9 mouse cellular contexts compared by ENCODE assay signal in the genomic region with DNA sequence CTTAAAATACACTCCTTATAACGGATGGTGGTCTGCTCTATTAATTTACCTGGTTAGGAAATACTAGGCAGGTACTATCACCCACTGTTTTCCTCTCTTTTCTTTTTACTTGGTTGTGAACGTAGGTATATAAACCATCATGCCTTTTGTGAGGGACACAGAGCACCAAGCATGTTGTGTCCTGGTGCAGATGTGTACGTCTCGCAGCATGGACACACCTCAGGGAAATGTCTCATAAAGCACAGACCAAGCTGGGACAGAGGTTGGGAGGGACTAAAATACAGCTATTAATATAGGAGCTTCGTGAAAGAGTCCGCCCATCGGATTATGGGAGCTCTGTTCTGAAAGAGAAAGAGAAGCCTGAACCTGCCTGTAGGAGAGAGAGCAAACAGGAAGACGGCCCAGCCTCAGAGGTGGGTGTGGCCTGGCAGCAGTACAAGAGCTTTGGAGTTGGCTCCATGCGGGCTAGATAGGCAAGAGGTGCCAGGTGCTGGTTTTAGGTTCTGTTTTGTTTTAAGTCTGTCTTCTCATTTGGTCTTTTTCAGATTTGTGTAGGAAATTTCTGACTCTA. TPM values are rescaled to one million over a fixed set of nuclear protein-coding genes. Genes with fewer than 3 reads are reported as not detected.
DNase-seq lines count a peak whose midpoint lies in the region; ATAC-seq and TF ChIP-seq lines count a peak whose summit lies in the region.
"Had no signal": no experiment of that assay in that cellular context is flagged by ENCODE, and none has a peak within 500 bp of the region (broad histone marks: within the 10 kb centered on the region; RNA-seq: fewer than 3 reads in every experiment).

No protein-coding gene starts in this region.

- no peaks in the 10 kb centered on the region for H3K36me3 ChIP-seq in heart, embryonic 15.5 days
- H3K36me3 ChIP-seq in liver, embryonic 14.5 days (replicated peaks; ENCODE audit: control insufficient read depth, insufficient read depth, low read depth) = no peaks in the 10 kb centered on the region

- TF ChIP-seq CTCF in brain, embryonic 14.5 days (IDR thresholded peaks at IDR 0.05; ENCODE audit: borderline replicate concordance, extremely low read depth, insufficient read depth, insufficient read length) = no peak
- TF ChIP-seq CTCF in liver, embryonic 14.5 days (IDR thresholded peaks at IDR 0.05; ENCODE audit: low read depth) = no peak

- DNase-seq in right cerebral cortex, postnatal 14 days = peak; percentile 16
- DNase-seq in right cerebral cortex, postnatal 25 days = no peak
- DNase-seq in brain, embryonic 14.5 days (ENCODE audit: low read depth) = peak; percentile 69
- DNase-seq in liver, embryonic 14.5 days (ENCODE audit: low read depth in 3 of 3, low spot score in 3 of 3) = no peak
- DNase-seq in spleen, postnatal 36 days (ENCODE audit: low spot score in 2 of 2) = peak; percentile 81 to 85
- no peak for DNase-seq in c-Kit-positive CD71-positive TER-119-positive erythroid progenitor cells, embryonic 14.5 days (ENCODE audit: low spot score)
- DNase-seq in layer of hippocampus, postnatal 36 days = no peak

- TF ChIP-seq POLR2A in brain, embryonic 14.5 days (IDR thresholded peaks at IDR 0.05; ENCODE audit: borderline replicate concordance, extremely low read depth, insufficient read depth, insufficient read length, poor library complexity, severe bottlenecking) = no peak

- H3K27ac ChIP-seq in heart, embryonic 15.5 days = peak overlapping the region; percentile 89
- H3K27ac ChIP-seq in liver, embryonic 14.5 days = no peak overlapping the region

- TF ChIP-seq EP300 in liver, embryonic 14.5 days (IDR thresholded peaks at IDR 0.05; ENCODE audit: low read depth) = no peak

- H3K4me3 ChIP-seq in heart, embryonic 15.5 days = no peak overlapping the region
- no peak overlapping the region for H3K4me3 ChIP-seq in liver, embryonic 14.5 days (ENCODE audit: insufficient read depth in 1 of 2, low read depth in 2 of 2, low read length in 2 of 2)

- H3K9ac ChIP-seq in heart, embryonic 15.5 days = no peak overlapping the region
- H3K9ac ChIP-seq in liver, embryonic 14.5 days (replicated peaks) = peak overlapping the region; percentile 43; the same call in 1 of the 2 replicates

- no peak for ATAC-seq in heart, embryonic 15.5 days (replicated peaks; ENCODE audit: insufficient number of reproducible peaks, insufficient read depth, low FRiP score, low read depth)
- no peak for ATAC-seq in liver, embryonic 14.5 days (ENCODE audit: insufficient read depth)

- H3K4me1 ChIP-seq in heart, embryonic 15.5 days (replicated peaks) = peaks cover 24% of the 10 kb centered on the region
- peaks cover 25 to 29% of the 10 kb centered on the region in 2 experiments for H3K4me1 ChIP-seq in liver, embryonic 14.5 days (replicated peaks; ENCODE audit: control insufficient read depth in 2 of 2, insufficient read depth in 2 of 2, low read length in 1 of 2)

- H3K9me3 ChIP-seq in heart, embryonic 15.5 days (replicated peaks) = no peaks in the 10 kb centered on the region
- no peaks in the 10 kb centered on the region for H3K9me3 ChIP-seq in liver, embryonic 14.5 days (ENCODE audit: control insufficient read depth, low read length)

- no peaks in the 10 kb centered on the region for H3K27me3 ChIP-seq in heart, embryonic 15.5 days
- no peaks in the 10 kb centered on the region for H3K27me3 ChIP-seq in liver, embryonic 14.5 days (ENCODE audit: control insufficient read depth, insufficient read depth, low read length)

- 49% methylated on average over 9 of the region's 9 CpGs for WGBS in heart, embryonic 15.5 days
- 39% methylated on average over 9 of the region's 9 CpGs for WGBS in liver, embryonic 14.5 days (ENCODE audit: insufficient replicate concordance)

- H3K4me2 ChIP-seq in heart, embryonic 15.5 days = peak overlapping the region; percentile 21; the same call in 1 of the 2 replicates
- H3K4me2 ChIP-seq in liver, embryonic 14.5 days (ENCODE audit: low read depth) = peak overlapping the region; percentile 28

RNA-seq across cellular contexts. Expression of gene Gm11084, which starts 10.4 kb away (rescaled TPM):
- polyA plus RNA-seq in brain, embryonic 14.5 days (2012; rRNA removed) = not detected in 2 replicates
- polyA plus RNA-seq in heart, embryonic 15.5 days (2015; fragmentation: Nextera tagmentation; extraction: Ambion mirVana) = not detected in 2 replicates
- polyA plus RNA-seq in liver, embryonic 14.5 days (2012; rRNA removed) = not detected in 2 replicates
- not detected in 2 replicates for polyA plus RNA-seq in liver, embryonic 14.5 days (2014; fragmentation: Nextera tagmentation; extraction: Ambion mirVana)
- not detected for total RNA-seq in layer of hippocampus, postnatal 36 days (2021)
- polyA plus RNA-seq: intestine, embryonic 14.5 days had no signal

RNA-seq across cellular contexts. Expression of gene Sp3, which starts 16.6 kb away (rescaled TPM):
- polyA plus RNA-seq in brain, embryonic 14.5 days (2012; rRNA removed) = 40.7 and 41.7 TPM in 2 replicates
- polyA plus RNA-seq in heart, embryonic 15.5 days (2015; fragmentation: Nextera tagmentation; extraction: Ambion mirVana) = 31.3 and 35.5 TPM in 2 replicates
- 13.1 and 19.0 TPM in 2 replicates for polyA plus RNA-seq in liver, embryonic 14.5 days (2012; rRNA removed)
- 35.0 and 36.2 TPM in 2 replicates for polyA plus RNA-seq in liver, embryonic 14.5 days (2014; fragmentation: Nextera tagmentation; extraction: Ambion mirVana)
- 10 to 100 TPM; 63.5 to 73.7 TPM for total RNA-seq in layer of hippocampus, postnatal 36 days (2021)

Comparison
In these comparisons a context has a peak if more than half of its experiments do, and no peak if none do; other contexts are left out.
1. DNase-seq: peak in right cerebral cortex, postnatal 14 days (single experiment), brain, embryonic 14.5 days (single experiment) and spleen, postnatal 36 days (2 of 2); none in right cerebral cortex, postnatal 25 days (single experiment), liver, embryonic 14.5 days (0 of 3), c-Kit-positive CD71-positive TER-119-positive erythroid progenitor cells, embryonic 14.5 days (single experiment) and layer of hippocampus, postnatal 36 days (0 of 2).